In genomic region chr11:33180701-33181116, GRCm38 (mm10) we compare ENCODE assay signal across 11 mouse cellular contexts. TPM values are rescaled to one million over a fixed set of nuclear protein-coding genes. Genes with fewer than 3 reads are reported as not detected.
DNase-seq lines count a peak whose midpoint lies in the region; ATAC-seq lines count a peak whose summit lies in the region.
"Had no signal": no experiment of that assay in that cellular context is flagged by ENCODE, and none has a peak within 500 bp of the region (broad histone marks: within the 10 kb centered on the region; RNA-seq: fewer than 3 reads in every experiment).

No protein-coding gene starts in this region.

- peaks cover 13% of the 10 kb centered on the region for H3K4me1 ChIP-seq in kidney, embryonic 16.5 days (ENCODE audit: insufficient read depth, low read length)
- H3K4me1 ChIP-seq in embryonic facial prominence, embryonic 10.5 days = peaks cover 12% of the 10 kb centered on the region
- H3K4me1 ChIP-seq in hindbrain, embryonic 16.5 days (ENCODE audit: control insufficient read depth, insufficient read depth, low read depth, low read length) = peaks cover 6% of the 10 kb centered on the region
- peaks cover 13% of the 10 kb centered on the region; the same call in 1 of the 2 replicates for H3K4me1 ChIP-seq in neural tube, embryonic 12.5 days
- H3K4me1 ChIP-seq: megakaryocyte, embryonic 14.5 days had no signal

- H3K27ac ChIP-seq in kidney, embryonic 16.5 days (ENCODE audit: low read length) = no peak overlapping the region
- no peak overlapping the region; the same call in 1 of the 2 replicates for H3K27ac ChIP-seq in embryonic facial prominence, embryonic 10.5 days (replicated peaks)
- H3K27ac ChIP-seq in hindbrain, embryonic 16.5 days (ENCODE audit: low read depth, low read length) = no peak overlapping the region
- H3K27ac ChIP-seq in neural tube, embryonic 12.5 days = no peak overlapping the region

- peaks cover 39% of the 10 kb centered on the region for H3K27me3 ChIP-seq in kidney, embryonic 16.5 days (ENCODE audit: insufficient read depth, low read length)
- peaks cover 71% of the 10 kb centered on the region for H3K27me3 ChIP-seq in embryonic facial prominence, embryonic 10.5 days (replicated peaks; ENCODE audit: low read depth, poor library complexity, severe bottlenecking)
- H3K27me3 ChIP-seq in hindbrain, embryonic 16.5 days (replicated peaks; ENCODE audit: control insufficient read depth, insufficient read depth, low read length) = peaks cover 4% of the 10 kb centered on the region
- peaks cover 21% of the 10 kb centered on the region for H3K27me3 ChIP-seq in neural tube, embryonic 12.5 days (replicated peaks)

- DNase-seq in kidney, postnatal 14 days = no peak
- DNase-seq in embryonic facial prominence, embryonic 10.5 days (ENCODE audit: low spot score) = peak; percentile 61
- DNase-seq in left cerebral cortex, adult 18-20 months (ENCODE audit: low spot score in 2 of 2) = no peak
- no peak for DNase-seq in spleen, postnatal 10 days (ENCODE audit: low spot score in 2 of 2)

- H3K9me3 ChIP-seq in kidney, embryonic 16.5 days (ENCODE audit: low read length) = no peaks in the 10 kb centered on the region
- H3K9me3 ChIP-seq in embryonic facial prominence, embryonic 10.5 days = no peaks in the 10 kb centered on the region
- H3K9me3 ChIP-seq in hindbrain, embryonic 16.5 days (ENCODE audit: control insufficient read depth, low read length) = no peaks in the 10 kb centered on the region
- no peaks in the 10 kb centered on the region for H3K9me3 ChIP-seq in neural tube, embryonic 12.5 days
- H3K9me3 ChIP-seq: G1E; megakaryocyte, embryonic 14.5 days had no signal

- 3% methylated on average over 18 of the region's 18 CpGs for WGBS in kidney, embryonic 16.5 days
- 1% methylated on average over 18 of the region's 18 CpGs for WGBS in embryonic facial prominence, embryonic 10.5 days
- 4% methylated on average over 18 of the region's 18 CpGs for WGBS in hindbrain, embryonic 16.5 days
- 2% methylated on average over 18 of the region's 18 CpGs for WGBS in neural tube, embryonic 12.5 days

- H3K36me3 ChIP-seq in kidney, embryonic 16.5 days (ENCODE audit: insufficient read depth, low read length) = no peaks in the 10 kb centered on the region
- no peaks in the 10 kb centered on the region for H3K36me3 ChIP-seq in embryonic facial prominence, embryonic 10.5 days (replicated peaks)
- H3K36me3 ChIP-seq in hindbrain, embryonic 16.5 days (ENCODE audit: control insufficient read depth, insufficient read depth, low read length) = no peaks in the 10 kb centered on the region
- no peaks in the 10 kb centered on the region for H3K36me3 ChIP-seq in neural tube, embryonic 12.5 days
- H3K36me3 ChIP-seq: G1E had no signal

- no peak overlapping the region; the same call in 1 of the 2 replicates for H3K9ac ChIP-seq in kidney, embryonic 16.5 days (replicated peaks; ENCODE audit: low read length)
- H3K9ac ChIP-seq in hindbrain, embryonic 16.5 days (ENCODE audit: low read depth, low read length) = no peak overlapping the region
- 0 out of 2 replicates have a peak overlapping the region, but pooled peaks have one; percentile 26 for H3K9ac ChIP-seq in neural tube, embryonic 12.5 days

- H3K4me2 ChIP-seq in kidney, embryonic 16.5 days (replicated peaks; ENCODE audit: low read depth, low read length) = peak overlapping the region; percentile 56
- H3K4me2 ChIP-seq in hindbrain, embryonic 16.5 days (ENCODE audit: low read length) = peak overlapping the region; percentile 36
- peak overlapping the region; percentile 54 for H3K4me2 ChIP-seq in neural tube, embryonic 12.5 days (replicated peaks)

- peak; percentile 78 for ATAC-seq in kidney, embryonic 16.5 days (ENCODE audit: low FRiP score, low TSS enrichment)
- ATAC-seq in hindbrain, embryonic 16.5 days = peak; percentile 51
- ATAC-seq in neural tube, embryonic 12.5 days (ENCODE audit: low FRiP score, low read depth) = no peak
- no peak for ATAC-seq in activated CD4-positive, CD25-positive, alpha-beta regulatory T cell, adult 4 months

- H3K4me3 ChIP-seq in kidney, embryonic 16.5 days (ENCODE audit: low read length) = peak overlapping the region; percentile 33
- H3K4me3 ChIP-seq in embryonic facial prominence, embryonic 10.5 days = peak overlapping the region; percentile 46
- no peak overlapping the region for H3K4me3 ChIP-seq in hindbrain, embryonic 16.5 days (ENCODE audit: low read length)
- peak overlapping the region; percentile 5; the same call in 1 of the 2 replicates for H3K4me3 ChIP-seq in neural tube, embryonic 12.5 days
- H3K4me3 ChIP-seq: megakaryocyte, embryonic 14.5 days had no signal

RNA-seq across cellular contexts. Expression of gene Npm1, which starts 17.7 kb away (rescaled TPM):
- polyA plus RNA-seq in kidney, embryonic 16.5 days (2015; fragmentation: Nextera tagmentation; extraction: Ambion mirVana) = 999 and 1,010 TPM in 2 replicates
- 1,564 and 1,604 TPM in 2 replicates for polyA plus RNA-seq in embryonic facial prominence, embryonic 10.5 days (2016; fragmentation: Nextera tagmentation; extraction: Ambion mirVana)
- 351 and 353 TPM in 2 replicates for polyA plus RNA-seq in hindbrain, embryonic 16.5 days (2015; fragmentation: Nextera tagmentation; extraction: Ambion mirVana)
- polyA plus RNA-seq in neural tube, embryonic 12.5 days (2016; fragmentation: Nextera tagmentation; extraction: Ambion mirVana) = 614 and 622 TPM in 2 replicates
- 1,000 to 10,000 TPM; 1,545 to 1,596 TPM for polyA plus RNA-seq in activated CD4-positive, CD25-positive, alpha-beta regulatory T cell, adult 4 months (2017; shearing (Covaris generic))
- 100 to 1,000 TPM; 160 to 161 TPM for total RNA-seq in left cerebral cortex, adult 18-20 months (2021)

RNA-seq across cellular contexts. Expression of gene Tlx3, which starts 22.7 kb away (rescaled TPM):
- 0.14 TPM in 1 of 2 replicates, not detected in the other for polyA plus RNA-seq in kidney, embryonic 16.5 days (2015; fragmentation: Nextera tagmentation; extraction: Ambion mirVana)
- polyA plus RNA-seq in embryonic facial prominence, embryonic 10.5 days (2016; fragmentation: Nextera tagmentation; extraction: Ambion mirVana) = 5.0 TPM in 2 replicates
- 9.1 and 11.5 TPM in 2 replicates for polyA plus RNA-seq in hindbrain, embryonic 16.5 days (2015; fragmentation: Nextera tagmentation; extraction: Ambion mirVana)
- 64.6 and 83.5 TPM in 2 replicates for polyA plus RNA-seq in neural tube, embryonic 12.5 days (2016; fragmentation: Nextera tagmentation; extraction: Ambion mirVana)
- not detected for polyA plus RNA-seq in activated CD4-positive, CD25-positive, alpha-beta regulatory T cell, adult 4 months (2017; shearing (Covaris generic))
- not detected for total RNA-seq in left cerebral cortex, adult 18-20 months (2021)
- total RNA-seq: G1E had no signal
- polyA plus RNA-seq: gonadal fat pad, adult 2 months had no signal

RNA-seq across cellular contexts. Expression of gene Fgf18, which starts 33.5 kb away (rescaled TPM):
- polyA plus RNA-seq in kidney, embryonic 16.5 days (2015; fragmentation: Nextera tagmentation; extraction: Ambion mirVana) = 1.7 and 2.1 TPM in 2 replicates
- polyA plus RNA-seq in embryonic facial prominence, embryonic 10.5 days (2016; fragmentation: Nextera tagmentation; extraction: Ambion mirVana) = 2.8 and 3.4 TPM in 2 replicates
- 7.2 and 9.0 TPM in 2 replicates for polyA plus RNA-seq in hindbrain, embryonic 16.5 days (2015; fragmentation: Nextera tagmentation; extraction: Ambion mirVana)
- 9.2 and 12.9 TPM in 2 replicates for polyA plus RNA-seq in neural tube, embryonic 12.5 days (2016; fragmentation: Nextera tagmentation; extraction: Ambion mirVana)
- polyA plus RNA-seq in activated CD4-positive, CD25-positive, alpha-beta regulatory T cell, adult 4 months (2017; shearing (Covaris generic)) = not detected
- 1 to 10 TPM; 2.9 to 3.4 TPM for total RNA-seq in left cerebral cortex, adult 18-20 months (2021)
- total RNA-seq: G1E had no signal
- polyA plus RNA-seq: G1E had no signal

Comparison
In these comparisons a context has a peak if more than half of its experiments do, and no peak if none do; other contexts are left out.
1. ATAC-seq: peak in kidney, embryonic 16.5 days (single experiment) and hindbrain, embryonic 16.5 days (single experiment); none in neural tube, embryonic 12.5 days (single experiment) and activated CD4-positive, CD25-positive, alpha-beta regulatory T cell, adult 4 months (single experiment).
2. Peak in every context shown above with its lines, with median percentiles within 50 percentile points of each other: H3K4me2 ChIP-seq.